Mouse (Mus musculus) heart, adult 2 months (tissue): ENCODE results near the gene Sec14l3.

Experiments used
- CTCF ChIP-seq: fragments of 200-600 bp; IDR thresholded peaks from 2 replicates; pipeline ENCODE4 v1.8.1; 2022; ENCODE audit warnings: antibody characterized with exemption, mild to moderate bottlenecking, moderate library complexity
- POLR2A ChIP-seq: fragments of 200-500 bp; IDR thresholded peaks from 2 replicates; pipeline ENCODE4 v1.6.1; 2011; ENCODE audit warnings: mild to moderate bottlenecking, low read depth, low read length, control low read depth; ENCODE audit not compliant: insufficient read depth

DNA sequence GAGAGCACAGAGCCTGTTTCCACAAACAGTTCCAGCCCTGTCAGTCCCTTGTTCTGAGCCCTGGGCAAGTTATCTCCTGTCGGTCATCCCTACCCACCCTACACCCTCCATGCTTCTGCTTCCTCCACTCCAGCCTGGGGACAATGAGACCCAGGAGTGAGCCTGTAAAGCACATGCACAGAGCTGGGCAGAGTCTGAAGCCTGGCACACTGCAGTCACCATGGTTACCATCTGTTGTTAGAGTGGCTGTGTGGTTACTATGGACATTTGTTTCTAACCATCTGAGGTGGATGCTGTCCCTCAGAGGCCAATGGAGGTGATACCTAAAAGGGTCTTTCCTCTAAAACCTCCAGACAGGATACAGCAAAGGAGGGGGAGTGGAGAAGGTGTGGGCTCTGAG is 5.0 kb downstream of the Sec14l3 start:
- TF ChIP-seq CTCF (no peak), POLR2A (no peak)
